Mouse (Mus musculus): ENCODE measurements around the gene Gm14391. TPM values are rescaled to one million over a fixed set of nuclear protein-coding genes. Genes with fewer than 3 reads are reported as not detected.
"Not testable (repeated sequence)": the region's sequence is repeated elsewhere in the genome, so short reads cannot be mapped to it uniquely, and the experiment has no call there.

The Gm14391 gene
- polyA plus RNA-seq (2016; fragmentation: Nextera tagmentation; extraction: Ambion mirVana), result 3.5 and 5.0 TPM in 2 replicates

DNA sequence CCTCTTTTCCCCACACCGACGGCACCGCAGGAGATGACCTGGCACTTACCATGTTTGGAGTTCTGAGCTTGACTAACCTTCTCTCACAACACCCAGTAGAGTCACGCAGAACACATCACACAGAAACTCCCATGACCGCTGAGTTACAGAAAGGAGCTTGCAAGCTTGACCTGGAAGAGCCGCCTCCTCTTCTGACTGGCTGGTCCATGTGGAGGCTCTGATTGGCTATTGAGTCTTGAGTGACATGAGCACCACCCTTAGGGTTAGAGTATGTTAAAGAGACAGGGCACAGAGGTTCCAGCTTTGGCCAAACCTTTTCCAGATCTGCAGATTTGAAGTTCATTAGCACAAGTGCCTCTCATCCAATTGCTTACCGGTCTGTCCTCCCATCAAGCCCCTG is at the start of gene Gm14391:
TSS of gene Gm14391 (minus strand) at position 186 of the 400 bp plus-strand sequence.
- H3K27ac ChIP-seq (ENCODE audit: poor library complexity, severe bottlenecking); H3K9ac ChIP-seq; H3K4me3 ChIP-seq; ATAC-seq (ENCODE audit: insufficient number of reproducible peaks, low FRiP score); H3K4me2 ChIP-seq; H3K9me3 ChIP-seq (replicated peaks); H3K4me1 ChIP-seq (replicated peaks); H3K36me3 ChIP-seq; H3K27me3 ChIP-seq (replicated peaks): not testable (repeated sequence)
- no CpG with 5 or more reads among the region's 7 CpGs for WGBS

- not testable (repeated sequence) for H3K36me3 ChIP-seq; H3K4me1 ChIP-seq (replicated peaks); H3K27me3 ChIP-seq (replicated peaks); H3K9me3 ChIP-seq (replicated peaks); H3K4me3 ChIP-seq; H3K27ac ChIP-seq (ENCODE audit: poor library complexity, severe bottlenecking); H3K4me2 ChIP-seq; H3K9ac ChIP-seq; ATAC-seq (ENCODE audit: insufficient number of reproducible peaks, low FRiP score)
- WGBS, result 24% methylated on average over 1 of the region's 1 CpGs
Measured at GRCm38 (mm10) chr2:175179008-175179407, 27.7 kb downstream of the Gm14391 start.

GRCm38 (mm10) chr2:175176312-175176711 is 30.4 kb downstream of the Gm14391 start:
- H3K9me3 ChIP-seq (replicated peaks), result no peaks in the 10 kb centered on the region
- H3K4me3 ChIP-seq, result no peak overlapping the region
- H3K27me3 ChIP-seq (replicated peaks), result no peaks in the 10 kb centered on the region
- H3K9ac ChIP-seq, result no peak overlapping the region
- no peak for ATAC-seq (ENCODE audit: insufficient number of reproducible peaks, low FRiP score)
- H3K4me1 ChIP-seq (replicated peaks), result no peaks in the 10 kb centered on the region
- H3K36me3 ChIP-seq, result no peaks in the 10 kb centered on the region
- no peak overlapping the region for H3K27ac ChIP-seq (ENCODE audit: poor library complexity, severe bottlenecking)
- WGBS, result 71% methylated on average over 6 of the region's 6 CpGs
- no peak overlapping the region for H3K4me2 ChIP-seq

DNA sequence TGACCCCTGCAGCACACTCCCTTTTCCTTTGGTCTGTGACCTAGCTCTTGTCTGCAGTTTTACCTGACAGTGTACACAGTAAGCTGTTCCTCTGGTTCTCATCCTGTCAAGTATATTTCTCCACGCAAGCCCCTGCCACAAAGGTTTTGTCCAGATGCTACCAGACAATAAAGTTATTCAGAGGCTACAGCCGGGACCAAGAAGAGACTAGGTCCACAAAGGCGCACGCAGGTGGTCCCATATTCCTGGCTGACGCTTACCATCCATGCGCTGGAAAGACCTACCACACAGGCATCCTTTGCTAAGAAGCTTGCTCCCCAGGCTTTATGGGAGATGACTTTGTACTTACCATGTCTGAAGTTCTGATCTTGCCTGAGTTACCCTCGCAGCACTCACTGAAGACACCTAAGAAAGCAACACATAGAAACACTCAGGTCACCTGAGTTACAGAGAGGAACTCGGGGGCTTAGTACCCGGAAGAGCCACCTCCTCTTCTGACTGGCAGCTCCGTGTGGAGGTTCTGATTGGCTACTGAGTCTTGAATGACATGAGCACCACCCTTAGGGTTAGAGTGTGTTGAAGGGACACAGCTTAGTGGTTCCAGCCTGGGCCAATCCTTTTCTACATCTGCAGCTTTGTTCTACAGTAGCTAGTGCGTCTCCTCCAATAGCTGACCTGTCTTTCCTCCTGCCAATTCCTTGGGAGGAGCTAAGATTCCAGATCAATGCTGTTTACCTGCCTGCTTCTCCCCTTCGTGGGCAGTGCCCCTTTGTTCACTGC is 31.1 kb downstream of the Gm14391 start, which contains the start of gene Gm14443:
TSS of gene Gm14443 (minus strand) at position 471 of the 780 bp plus-strand sequence.
- not testable (repeated sequence) for H3K4me3 ChIP-seq; H3K27me3 ChIP-seq (replicated peaks); H3K27ac ChIP-seq (ENCODE audit: poor library complexity, severe bottlenecking); ATAC-seq (ENCODE audit: insufficient number of reproducible peaks, low FRiP score); H3K9me3 ChIP-seq (replicated peaks); H3K4me2 ChIP-seq; H3K36me3 ChIP-seq; H3K4me1 ChIP-seq (replicated peaks); H3K9ac ChIP-seq
- 71% methylated on average over 12 of the region's 12 CpGs for WGBS

- not testable (repeated sequence) for H3K4me1 ChIP-seq (replicated peaks); H3K4me3 ChIP-seq; ATAC-seq (ENCODE audit: insufficient number of reproducible peaks, low FRiP score); H3K27me3 ChIP-seq (replicated peaks); H3K4me2 ChIP-seq; H3K9ac ChIP-seq; H3K36me3 ChIP-seq; H3K27ac ChIP-seq (ENCODE audit: poor library complexity, severe bottlenecking); H3K9me3 ChIP-seq (replicated peaks)
- 82% methylated on average over 2 of the region's 2 CpGs for whole genome bisulfite sequencing
Measured at GRCm38 (mm10) chr2:175174058-175174457, 32.7 kb downstream of the Gm14391 start.

DNA sequence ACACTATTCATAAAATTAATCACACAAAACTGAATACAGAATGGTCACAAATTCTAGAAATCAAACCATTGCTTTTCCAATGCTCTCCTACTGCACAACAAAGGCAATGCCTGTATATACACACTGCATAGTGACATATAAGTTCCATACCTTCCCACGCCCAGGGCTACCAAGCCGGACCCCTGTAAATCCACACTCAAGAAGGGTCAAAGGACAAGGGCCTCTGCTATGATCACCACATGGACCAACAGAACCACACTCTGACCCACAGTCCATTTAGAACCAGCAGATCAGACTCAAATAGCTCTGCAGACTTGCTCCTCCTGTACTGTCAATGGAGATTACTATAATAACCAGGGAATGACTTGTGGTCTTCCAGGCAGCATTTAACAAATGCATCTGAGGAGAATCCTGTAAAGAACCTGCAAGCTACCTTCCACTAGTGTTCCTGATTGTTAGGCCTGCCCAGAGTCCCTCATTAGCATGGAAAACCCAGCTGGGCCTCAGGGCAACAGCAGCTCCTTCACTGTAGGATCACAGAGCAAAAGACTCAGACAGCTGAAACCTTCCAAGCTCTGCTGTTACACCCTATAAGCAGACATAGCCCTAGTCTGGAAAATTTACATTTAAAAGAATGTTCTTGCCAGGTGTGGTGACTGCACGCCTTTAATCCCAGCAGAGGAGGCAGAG is 33.7 kb downstream of the Gm14391 start:
- H3K27me3 ChIP-seq (replicated peaks); ATAC-seq (ENCODE audit: insufficient number of reproducible peaks, low FRiP score); H3K9ac ChIP-seq; H3K9me3 ChIP-seq (replicated peaks); H3K4me1 ChIP-seq (replicated peaks); H3K4me3 ChIP-seq; H3K36me3 ChIP-seq; H3K4me2 ChIP-seq; H3K27ac ChIP-seq (ENCODE audit: poor library complexity, severe bottlenecking): not testable (repeated sequence)
- 70% methylated on average over 3 of the region's 3 CpGs for WGBS

DNA sequence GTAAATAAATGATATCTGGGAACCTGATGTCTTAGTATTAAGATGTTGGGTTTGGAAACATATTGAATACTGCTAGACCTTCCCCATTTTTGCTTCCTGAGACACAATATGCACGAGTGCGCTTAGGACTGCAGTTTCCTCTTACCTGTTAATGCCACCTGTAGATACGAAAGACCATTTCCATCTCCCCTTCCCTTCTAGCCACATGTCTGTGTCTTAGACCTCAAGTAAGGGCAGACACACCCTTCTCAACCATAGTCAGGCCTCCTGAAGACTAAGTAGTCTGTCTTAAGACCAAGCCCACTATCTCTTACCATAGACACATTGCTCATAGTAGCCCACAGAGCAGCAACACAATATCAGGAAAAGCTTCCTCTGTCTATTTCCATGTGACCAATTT is 34.6 kb downstream of the Gm14391 start:
- Histone ChIP-seq H3K9me3 (replicated peaks) (no peaks in the 10 kb centered on the region), H3K4me3 (no peak overlapping the region), H3K9ac (no peak overlapping the region), H3K4me2 (no peak overlapping the region), H3K27me3 (replicated peaks) (no peaks in the 10 kb centered on the region), H3K36me3 (no peaks in the 10 kb centered on the region), H3K27ac (ENCODE audit: poor library complexity, severe bottlenecking) (no peak overlapping the region), H3K4me1 (replicated peaks) (no peaks in the 10 kb centered on the region)
- WGBS, result 78% methylated on average over 3 of the region's 3 CpGs
- ATAC-seq (ENCODE audit: insufficient number of reproducible peaks, low FRiP score), result no peak

GRCm38 (mm10) chr2:175166870-175167269 is 39.8 kb downstream of the Gm14391 start:
- not testable (repeated sequence) for H3K9ac ChIP-seq; H3K27ac ChIP-seq (ENCODE audit: poor library complexity, severe bottlenecking); H3K9me3 ChIP-seq (replicated peaks); H3K27me3 ChIP-seq (replicated peaks); ATAC-seq (ENCODE audit: insufficient number of reproducible peaks, low FRiP score); H3K4me1 ChIP-seq (replicated peaks); H3K4me2 ChIP-seq; H3K4me3 ChIP-seq; H3K36me3 ChIP-seq
- 76% methylated on average over 2 of the region's 2 CpGs for WGBS

DNA sequence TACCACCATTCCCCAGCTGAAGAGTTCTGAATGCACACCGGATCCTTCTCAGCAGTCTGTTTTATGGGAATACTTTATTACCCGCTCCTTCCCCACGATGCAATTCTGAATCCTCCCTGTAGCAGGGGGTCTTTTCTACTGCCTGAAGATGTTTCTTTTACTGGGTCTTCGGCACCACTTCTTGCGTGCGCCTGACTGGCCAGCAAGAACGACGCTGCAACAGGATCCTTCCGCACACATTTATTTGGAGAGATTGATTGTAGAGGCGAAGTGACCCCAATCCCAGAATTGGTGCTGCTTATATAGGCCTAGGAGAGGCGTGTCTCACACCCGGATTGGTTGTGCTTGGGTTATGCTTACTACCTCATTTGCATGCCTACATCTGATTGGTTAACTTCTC is 41.6 kb downstream of the Gm14391 start:
- H3K9ac ChIP-seq; H3K4me3 ChIP-seq; H3K36me3 ChIP-seq; H3K27me3 ChIP-seq (replicated peaks); H3K9me3 ChIP-seq (replicated peaks); ATAC-seq (ENCODE audit: insufficient number of reproducible peaks, low FRiP score); H3K27ac ChIP-seq (ENCODE audit: poor library complexity, severe bottlenecking); H3K4me1 ChIP-seq (replicated peaks); H3K4me2 ChIP-seq: not testable (repeated sequence)
- WGBS, result 88% methylated on average over 12 of the region's 12 CpGs

- H3K4me1 ChIP-seq (replicated peaks); H3K4me2 ChIP-seq; H3K36me3 ChIP-seq; H3K4me3 ChIP-seq; H3K27me3 ChIP-seq (replicated peaks); ATAC-seq (ENCODE audit: insufficient number of reproducible peaks, low FRiP score); H3K9ac ChIP-seq; H3K27ac ChIP-seq (ENCODE audit: poor library complexity, severe bottlenecking): not testable (repeated sequence)
- WGBS, result 81% methylated on average over 4 of the region's 4 CpGs
- peaks cover 11% of the 10 kb centered on the region for H3K9me3 ChIP-seq (replicated peaks)
Measured at GRCm38 (mm10) chr2:175161438-175161837, 45.3 kb downstream of the Gm14391 start.

DNA sequence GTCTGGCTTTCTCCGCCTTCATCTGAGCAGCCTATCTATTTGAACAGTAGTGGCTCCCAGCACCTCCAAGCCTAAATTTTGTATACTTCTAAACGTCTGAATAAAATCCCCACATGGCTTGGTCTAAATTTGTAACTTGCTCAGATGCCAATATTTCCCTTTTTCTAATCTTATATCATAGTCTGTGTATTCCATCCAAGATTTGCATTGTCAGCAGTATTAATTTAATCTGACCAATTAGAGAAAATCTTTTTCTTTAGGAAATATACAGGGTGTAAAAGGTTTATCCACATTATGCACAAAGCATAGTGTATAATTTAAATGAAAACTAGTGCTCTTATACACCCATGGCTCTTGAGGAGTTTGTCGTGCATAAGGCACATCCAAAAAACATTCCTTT is 48.1 kb downstream of the Gm14391 start:
- Histone ChIP-seq H3K9ac (no peak overlapping the region), H3K27me3 (replicated peaks) (no peaks in the 10 kb centered on the region), H3K4me1 (replicated peaks) (no peaks in the 10 kb centered on the region), H3K4me3 (no peak overlapping the region), H3K36me3 (no peaks in the 10 kb centered on the region), H3K27ac (ENCODE audit: poor library complexity, severe bottlenecking) (no peak overlapping the region), H3K4me2 (no peak overlapping the region), H3K9me3 (replicated peaks) (peaks cover 12% of the 10 kb centered on the region)
- WGBS, result 72% methylated on average over 3 of the region's 3 CpGs
- ATAC-seq (ENCODE audit: insufficient number of reproducible peaks, low FRiP score), result no peak

All from heart, embryonic 12.5 days (tissue).